Mouse (Mus musculus) liver, adult 2 months (tissue): ENCODE results near the gene Trmt10b.

Experiments used
- CTCF ChIP-seq: fragments of 200-500 bp; IDR thresholded peaks from 2 replicates; pipeline ENCODE4 v1.5.1; 2011; ENCODE audit warnings: low read depth, low read length, control low read depth
- POLR2A ChIP-seq: fragments of 200-500 bp; IDR thresholded peaks from 2 replicates; pipeline ENCODE4 v1.6.1; 2011; ENCODE audit warnings: low read length, control low read depth; ENCODE audit not compliant: insufficient read depth; ENCODE audit errors: extremely low read depth

GRCm38 (mm10) chr4:45279981-45280548 lies 16.9 kb upstream of the Trmt10b start:
- TF ChIP-seq CTCF: peak; percentile 88
- no peak for TF ChIP-seq POLR2A
